Mouse (Mus musculus) activated CD4-positive, CD25-positive, alpha-beta regulatory T cell, adult 4 months (primary cell): ENCODE measurements at regions not wholly inside any gene's neighbourhood (a gene's known extent, or its start where the extent isn't known, plus 50 kb on each side); places are given as distances from the start of the nearest gene placed in this dataset.
"Not testable (repeated sequence)": the region's sequence is repeated elsewhere in the genome, so short reads cannot be mapped to it uniquely, and the experiment has no call there.

Experiments
- ATAC-seq: one replicate; pipeline ENCODE4 v1.8.0; 2017

GRCm38 (mm10) chrX:153887285-153887684 is 55.3 kb downstream of the Spin2c start:
- ATAC-seq, result peak; percentile 99

- ATAC-seq, result no peak
Observed at GRCm38 (mm10) chrX:153927996-153928395, 84.4 kb downstream of the Samt1 start.

GRCm38 (mm10) chrX:153932586-153932985 is 79.9 kb downstream of the Samt1 start:
- peak; percentile 97 for ATAC-seq

DNA sequence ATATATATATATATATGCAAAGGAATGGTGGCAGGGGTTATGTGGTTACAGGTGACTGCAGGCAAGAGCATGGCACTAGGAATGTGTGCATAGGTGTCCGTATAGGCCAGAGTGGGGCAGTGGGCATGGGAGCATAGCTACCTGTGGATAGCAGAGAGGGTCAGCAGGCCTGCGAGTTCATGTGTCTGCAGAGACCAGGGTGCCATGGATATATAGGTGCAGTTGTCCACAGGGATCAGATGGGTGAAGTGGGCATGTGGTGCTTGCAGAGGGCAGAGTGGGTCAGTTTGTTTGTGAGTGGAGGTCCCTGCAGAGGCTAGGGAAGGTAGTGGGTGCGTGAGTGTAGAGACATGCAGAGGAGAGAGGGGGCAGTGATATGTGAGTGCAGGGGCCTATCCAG is 76.3 kb downstream of the Samt1 start:
- no peak for ATAC-seq

GRCm38 (mm10) chrX:153937346-153937745 is 75.1 kb downstream of the Samt1 start:
- ATAC-seq, result no peak

DNA sequence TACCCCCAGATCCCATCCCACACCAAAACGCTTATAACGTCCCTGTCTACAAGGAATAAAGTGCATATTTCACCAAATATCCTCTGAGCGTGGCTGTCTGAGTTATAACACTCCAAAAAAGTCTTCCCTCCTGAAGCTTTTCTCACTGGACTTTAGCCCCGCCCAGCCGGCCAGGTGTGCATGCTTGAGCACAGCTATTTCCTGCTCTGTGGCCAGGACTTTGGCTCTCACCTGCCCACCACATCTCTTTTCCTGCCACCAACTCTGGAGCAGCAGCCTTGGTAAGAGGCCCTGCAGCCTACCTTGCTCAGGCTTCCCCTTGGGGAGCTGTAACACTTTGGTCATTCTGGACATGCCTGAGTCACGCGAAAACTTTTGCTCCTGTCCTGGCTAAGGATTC is 72.4 kb downstream of the Samt1 start:
- ATAC-seq, result no peak

DNA sequence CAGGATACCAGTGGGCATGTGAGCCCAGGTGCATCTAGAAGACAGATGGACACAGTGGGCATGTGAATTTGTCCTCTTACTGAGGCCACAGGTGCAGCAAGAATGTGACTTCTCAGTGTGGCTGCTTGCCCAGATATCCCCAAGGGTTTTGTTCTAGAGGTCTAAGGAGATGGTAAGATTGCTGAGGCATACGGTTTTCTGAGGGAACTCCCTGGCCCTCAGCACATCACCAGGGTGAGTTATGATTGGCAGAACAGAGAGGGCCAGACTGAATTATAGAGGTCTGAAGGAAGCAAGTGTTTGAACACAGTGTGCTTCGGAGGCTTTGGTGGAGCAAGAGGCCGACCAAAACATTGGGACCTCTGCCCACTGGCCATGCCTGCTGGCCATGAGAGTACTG is 71.3 kb downstream of the Samt1 start:
- not testable (repeated sequence) for ATAC-seq
